Mouse (Mus musculus): ENCODE measurements at regions not wholly inside any gene's neighbourhood (a gene's known extent, or its start where the extent isn't known, plus 50 kb on each side); places are given as distances from the start of the nearest gene placed in this dataset.

DNA sequence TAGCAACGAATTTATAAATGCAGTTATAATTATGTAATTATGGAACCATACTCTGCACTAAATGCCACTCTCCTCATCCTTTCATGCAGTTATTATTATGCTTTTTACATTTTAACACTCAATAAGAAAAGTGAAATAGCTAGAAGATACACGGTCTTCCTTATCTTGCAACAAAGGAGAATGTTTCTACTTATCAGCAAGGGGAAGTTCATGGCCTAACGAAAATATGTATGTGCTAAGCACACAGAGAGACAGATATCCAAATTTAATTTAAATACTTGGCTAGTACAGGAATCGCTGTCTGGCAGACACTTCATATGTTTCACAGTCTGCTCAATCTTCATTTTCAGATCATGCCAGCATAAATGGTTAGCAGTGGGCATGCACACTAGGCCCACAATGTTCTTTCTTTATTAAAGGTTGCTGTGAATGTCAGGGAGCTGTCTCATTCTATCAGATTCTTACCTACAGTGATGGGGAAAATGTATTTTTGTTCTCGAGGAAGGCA, 1263.6 kb downstream of the Efnb2 start:
- no peaks in the 10 kb centered on the region for H3K27me3 ChIP-seq (ENCODE audit: control insufficient read depth in 1 of 2, insufficient read depth in 2 of 2, low read length in 2 of 2)
- H3K9me3 ChIP-seq (replicated peaks; ENCODE audit: insufficient read depth, low read length), result no peaks in the 10 kb centered on the region
- TF ChIP-seq POLR2A (IDR thresholded peaks at IDR 0.05; ENCODE audit: control insufficient read depth in 1 of 2, insufficient read depth in 1 of 2, low read depth in 1 of 2, low read length in 2 of 2, poor library complexity in 1 of 2) (no peak), NELFE (IDR thresholded peaks at IDR 0.05; ENCODE audit: low read depth, low read length) (no peak), TAL1 (IDR thresholded peaks at IDR 0.05; ENCODE audit: low read length) (no peak), GATA1 (IDR thresholded peaks at IDR 0.05; ENCODE audit: low read depth, low read length) (peak; percentile 53; the same call in 1 of the 2 replicates), BHLHE40 (IDR thresholded peaks at IDR 0.05; ENCODE audit: borderline replicate concordance, low read depth, low read length) (no peak), NRF1 (IDR thresholded peaks at IDR 0.05; ENCODE audit: insufficient read depth, low read depth, low read length, poor library complexity, severe bottlenecking) (no peak), ZMIZ1 (IDR thresholded peaks at IDR 0.05; ENCODE audit: low read depth, low read length) (no peak), POLR2AphosphoS5 (IDR thresholded peaks at IDR 0.05; ENCODE audit: borderline replicate concordance, low read depth, low read length) (no peak), MYB (IDR thresholded peaks at IDR 0.05; ENCODE audit: low read depth, low read length) (no peak), HCFC1 (IDR thresholded peaks at IDR 0.05; ENCODE audit: low read depth, low read length) (no peak), KAT2A (conservative IDR thresholded peaks at IDR 0.05; ENCODE audit: low read depth, low read length) (no peak), POLR2AphosphoS2 (IDR thresholded peaks at IDR 0.05; ENCODE audit: low read length) (no peak), MAX (IDR thresholded peaks at IDR 0.05; ENCODE audit: low read length) (no peak), ETS1 (IDR thresholded peaks at IDR 0.05; ENCODE audit: low read depth, low read length) (peak; percentile 41; the same call in 1 of the 2 replicates), MYC (IDR thresholded peaks at IDR 0.05; ENCODE audit: low read depth, low read length) (no peak), TCF12 (IDR thresholded peaks at IDR 0.05; ENCODE audit: low read depth, low read length) (peak; percentile 42; the same call in 1 of the 2 replicates), EP300 (IDR thresholded peaks at IDR 0.05; ENCODE audit: low read depth in 1 of 2, low read length in 2 of 2) (peak in 1 of 2 experiments; percentile 64; a peak in 1 of 4 replicates), SMC3 (IDR thresholded peaks at IDR 0.05; ENCODE audit: low read depth, low read length) (no peak), GABPA (IDR thresholded peaks at IDR 0.05; ENCODE audit: low read depth, low read length) (no peak), MAZ (IDR thresholded peaks at IDR 0.05; ENCODE audit: low read depth, low read length) (no peak), E2F4 (IDR thresholded peaks at IDR 0.05; ENCODE audit: borderline replicate concordance, low read depth, low read length) (no peak)
- H3K9ac ChIP-seq (ENCODE audit: control insufficient read depth, low read depth, low read length, poor library complexity, severe bottlenecking), result no peak overlapping the region
- peak overlapping the region in 1 of 2 experiments; percentile 49; a peak in 2 of 4 replicates for H3K4me3 ChIP-seq (ENCODE audit: control insufficient read depth in 1 of 2, insufficient read depth in 1 of 2, low read depth in 2 of 2, low read length in 2 of 2)
- no peaks in the 10 kb centered on the region for H3K36me3 ChIP-seq (ENCODE audit: control insufficient read depth in 1 of 2, insufficient read depth in 2 of 2, low read length in 2 of 2)
- peak overlapping the region; percentile 47; the same call in 1 of the 2 replicates for H3K27ac ChIP-seq (ENCODE audit: control insufficient read depth, low read depth, low read length)
- H3K4me1 ChIP-seq (ENCODE audit: control insufficient read depth in 1 of 2, insufficient read depth in 2 of 2, low read length in 2 of 2), result no peaks in the 10 kb centered on the region; a peak in 2 of 4 replicates
- DNase-seq (ENCODE audit: low read depth, low spot score), result peak; percentile 26
- no peaks in the 10 kb centered on the region for H3K79me2 ChIP-seq (ENCODE audit: control insufficient read depth, insufficient read depth, low read length, poor library complexity)

Data from MEL (cell line).